Mouse (Mus musculus) MEL (cell line): ENCODE measurements at regions not wholly inside any gene's neighbourhood (a gene's known extent, or its start where the extent isn't known, plus 50 kb on each side); places are given as distances from the start of the nearest gene placed in this dataset.

ENCODE experiments used
- DNase-seq: peaks from one replicate; pipeline ENCODE4 v3.0.0; 2011; ENCODE audit warnings: low read depth, low spot score
- H3K27ac ChIP-seq: 2 replicates; pipeline ENCODE4 v1.5.1; 2012; ENCODE audit warnings: low read depth, mild to moderate bottlenecking, control low read depth, low read length, moderate library complexity; ENCODE audit not compliant: control insufficient read depth
- H3K27me3 ChIP-seq, 2 experiments: fragments of 150-350 bp in 1 of 2; sonication (generic) in 1 of 2; 2 replicates each; pipeline ENCODE4 v1.6.1; 2012; ENCODE audit warnings: low read length in 2 of 2, mild to moderate bottlenecking in 2 of 2, improper control_type of control experiment in 1 of 2, moderate library complexity in 1 of 2; ENCODE audit not compliant: insufficient read depth in 2 of 2, control insufficient read depth in 1 of 2
- H3K36me3 ChIP-seq, 2 experiments: 2 replicates each; pipeline ENCODE4 v1.6.1; 2012 to 2014; ENCODE audit warnings: low read length in 2 of 2, improper control_type of control experiment in 1 of 2, inconsistent platforms in 1 of 2, mild to moderate bottlenecking in 1 of 2; ENCODE audit not compliant: insufficient read depth in 2 of 2, control insufficient read depth in 1 of 2
- H3K4me1 ChIP-seq, 2 experiments: fragments of 150-350 bp in 1 of 2; sonication (generic) in 1 of 2; 2 replicates each; pipeline ENCODE4 v1.6.1; 2012; ENCODE audit warnings: low read length in 2 of 2, improper control_type of control experiment in 1 of 2, mild to moderate bottlenecking in 1 of 2; ENCODE audit not compliant: insufficient read depth in 2 of 2, control insufficient read depth in 1 of 2
- H3K4me3 ChIP-seq, 2 experiments: fragments of 150-350 bp in 1 of 2; sonication (generic) in 1 of 2; 2 replicates each; pipeline ENCODE4 v1.5.1; 2012; ENCODE audit warnings: low read depth in 2 of 2, low read length in 2 of 2, mild to moderate bottlenecking in 2 of 2, moderate library complexity in 2 of 2, control low read depth in 1 of 2, improper control_type of control experiment in 1 of 2; ENCODE audit not compliant: control insufficient read depth in 1 of 2, insufficient read depth in 1 of 2
- H3K79me2 ChIP-seq: 2 replicates; pipeline ENCODE4 v1.6.1; 2012; ENCODE audit warnings: mild to moderate bottlenecking, low read length, moderate library complexity; ENCODE audit not compliant: control insufficient read depth, poor library complexity, insufficient read depth
- H3K9ac ChIP-seq: 2 replicates; pipeline ENCODE4 v1.6.1; 2012; ENCODE audit warnings: low read depth, mild to moderate bottlenecking, control low read depth, low read length, moderate library complexity; ENCODE audit not compliant: control insufficient read depth, poor library complexity, severe bottlenecking
- H3K9me3 ChIP-seq: fragments of 150-350 bp; sonication (generic); replicated peaks from 2 replicates; pipeline ENCODE4 v1.6.1; 2012; ENCODE audit warnings: mild to moderate bottlenecking, low read length, improper control_type of control experiment, moderate library complexity; ENCODE audit not compliant: insufficient read depth
- BHLHE40 ChIP-seq: IDR thresholded peaks from 2 replicates; pipeline ENCODE4 v1.6.1; 2012; ENCODE audit warnings: low read depth, mild to moderate bottlenecking, inconsistent platforms, low read length, improper control_type of control experiment, borderline replicate concordance
- CHD1 ChIP-seq: IDR thresholded peaks from 2 replicates; pipeline ENCODE4 v1.6.1; 2012; ENCODE audit warnings: low read depth, mild to moderate bottlenecking, inconsistent platforms, low read length, improper control_type of control experiment
- CHD2 ChIP-seq: IDR thresholded peaks from 2 replicates; pipeline ENCODE4 v1.6.1; 2011; ENCODE audit warnings: low read length, improper control_type of control experiment
- CTCF ChIP-seq, 3 experiments: IDR thresholded peaks in 2 of 3; conservative IDR thresholded peaks in 1 of 3; 2 replicates each; pipeline ENCODE4 v1.5.1; 2011 to 2012; ENCODE audit warnings: low read length in 3 of 3, low read depth in 2 of 3, mild to moderate bottlenecking in 2 of 3, improper control_type of control experiment in 1 of 3, inconsistent platforms in 1 of 3, mixed read lengths in 1 of 3, moderate library complexity in 1 of 3; ENCODE audit not compliant: control insufficient read depth in 1 of 3, insufficient read depth in 1 of 3, poor library complexity in 1 of 3, severe bottlenecking in 1 of 3
- GABPA ChIP-seq: IDR thresholded peaks from 2 replicates; pipeline ENCODE4 v1.6.1; 2012; ENCODE audit warnings: low read depth, mild to moderate bottlenecking, inconsistent platforms, low read length, improper control_type of control experiment, moderate library complexity
- MAFK ChIP-seq: IDR thresholded peaks from 2 replicates; pipeline ENCODE4 v1.6.1; 2011; ENCODE audit warnings: low read depth, mild to moderate bottlenecking, low read length, improper control_type of control experiment, borderline replicate concordance
- MAZ ChIP-seq: IDR thresholded peaks from 2 replicates; pipeline ENCODE4 v1.6.1; 2012; ENCODE audit warnings: low read depth, mild to moderate bottlenecking, inconsistent platforms, low read length, improper control_type of control experiment
- NELFE ChIP-seq: IDR thresholded peaks from 2 replicates; pipeline ENCODE4 v1.6.1; 2011; ENCODE audit warnings: low read depth, low read length, improper control_type of control experiment
- NRF1 ChIP-seq: IDR thresholded peaks from 2 replicates; pipeline ENCODE4 v1.6.1; 2014; ENCODE audit warnings: low read depth, mild to moderate bottlenecking, inconsistent platforms, low read length, improper control_type of control experiment, moderate library complexity; ENCODE audit not compliant: poor library complexity, insufficient read depth, severe bottlenecking
- POLR2A ChIP-seq, 2 experiments: IDR thresholded peaks; 2 replicates each; pipeline ENCODE4 v1.6.1; 2011 to 2012; ENCODE audit warnings: low read length in 2 of 2, mild to moderate bottlenecking in 2 of 2, control low read depth in 1 of 2, improper control_type of control experiment in 1 of 2, low read depth in 1 of 2, moderate library complexity in 1 of 2; ENCODE audit not compliant: control insufficient read depth in 1 of 2, insufficient read depth in 1 of 2, poor library complexity in 1 of 2
- POLR2AphosphoS2 ChIP-seq: IDR thresholded peaks from 2 replicates; pipeline ENCODE4 v1.6.1; 2011; ENCODE audit warnings: low read length, improper control_type of control experiment
- RCOR1 ChIP-seq: IDR thresholded peaks from 2 replicates; pipeline ENCODE4 v1.6.1; 2012; ENCODE audit warnings: low read depth, mild to moderate bottlenecking, inconsistent platforms, low read length, improper control_type of control experiment
- SMC3 ChIP-seq: IDR thresholded peaks from 2 replicates; pipeline ENCODE4 v1.6.1; 2011; ENCODE audit warnings: low read depth, low read length, improper control_type of control experiment
- TAL1 ChIP-seq: IDR thresholded peaks from 2 replicates; pipeline ENCODE4 v1.6.1; 2012; ENCODE audit warnings: mild to moderate bottlenecking, inconsistent platforms, low read length, moderate library complexity, mixed read lengths
- TBP ChIP-seq: IDR thresholded peaks from 2 replicates; pipeline ENCODE4 v1.8.0; 2011; ENCODE audit warnings: low read depth, low read length, improper control_type of control experiment
- UBTF ChIP-seq: IDR thresholded peaks from 2 replicates; pipeline ENCODE4 v1.6.1; 2012; ENCODE audit warnings: low read depth, mild to moderate bottlenecking, inconsistent platforms, low read length, improper control_type of control experiment, moderate library complexity, borderline replicate concordance; ENCODE audit not compliant: insufficient read depth
- USF1 ChIP-seq: IDR thresholded peaks from 2 replicates; pipeline ENCODE4 v1.6.1; 2014; ENCODE audit warnings: low read depth, mild to moderate bottlenecking, inconsistent platforms, low read length, improper control_type of control experiment, moderate library complexity
- USF2 ChIP-seq, 2 experiments: IDR thresholded peaks; 2 replicates each; pipeline ENCODE4 v1.6.1; 2011 to 2012; ENCODE audit warnings: improper control_type of control experiment in 2 of 2, low read length in 2 of 2, borderline replicate concordance in 1 of 2, inconsistent platforms in 1 of 2, low read depth in 1 of 2, mild to moderate bottlenecking in 1 of 2; ENCODE audit not compliant: insufficient read depth in 1 of 2

GRCm38 (mm10) chr11:6949051-6949450, 111.6 kb upstream of the Gm11983 start:
- Histone ChIP-seq H3K36me3 (no peaks in the 10 kb centered on the region), H3K4me3 (no peak overlapping the region), H3K27me3 (no peaks in the 10 kb centered on the region)
- no peak for DNase-seq
- no peak for TF ChIP-seq USF1
- no peak for TF ChIP-seq TBP
- no peak for TF ChIP-seq USF2 (IDR thresholded peaks at IDR 0.05; ENCODE audit: borderline replicate concordance in 1 of 2, insufficient read depth in 1 of 2, low read depth in 1 of 2, low read length in 2 of 2)
- no peak for TF ChIP-seq MAFK
- TF ChIP-seq RCOR1, result no peak
- TF ChIP-seq UBTF, result no peak
- TF ChIP-seq BHLHE40, result no peak
- no peak for TF ChIP-seq CHD2
- TF ChIP-seq, all 39 proteins: peak for 0
- Histone ChIP-seq H3K4me1 (no peaks in the 10 kb centered on the region), H3K9me3 (no peaks in the 10 kb centered on the region), H3K27ac (no peak overlapping the region), H3K9ac (no peak overlapping the region), H3K79me2 (no peaks in the 10 kb centered on the region)

- Histone ChIP-seq H3K79me2 (no peaks in the 10 kb centered on the region), H3K4me1 (no peaks in the 10 kb centered on the region), H3K27ac (no peak overlapping the region), H3K36me3 (no peaks in the 10 kb centered on the region), H3K9me3 (no peaks in the 10 kb centered on the region), H3K27me3 (no peaks in the 10 kb centered on the region), H3K9ac (no peak overlapping the region), H3K4me3 (no peak overlapping the region)
- TF ChIP-seq TBP (no peak), POLR2AphosphoS2 (no peak), CTCF (IDR thresholded peaks at IDR 0.05 in 2 of 3, conservative IDR thresholded peaks at IDR 0.05 in 1 of 3; ENCODE audit: control insufficient read depth in 1 of 3, insufficient read depth in 1 of 3, low read depth in 2 of 3, low read length in 3 of 3, poor library complexity in 1 of 3, severe bottlenecking in 1 of 3) (no peak), USF1 (no peak), CHD1 (no peak), NRF1 (no peak), USF2 (IDR thresholded peaks at IDR 0.05; ENCODE audit: borderline replicate concordance in 1 of 2, insufficient read depth in 1 of 2, low read depth in 1 of 2, low read length in 2 of 2) (no peak), TAL1 (no peak), POLR2A (IDR thresholded peaks at IDR 0.05; ENCODE audit: control insufficient read depth in 1 of 2, insufficient read depth in 1 of 2, low read depth in 1 of 2, low read length in 2 of 2, poor library complexity in 1 of 2) (no peak), NELFE (no peak), SMC3 (no peak), MAZ (no peak), GABPA (no peak)
- no peak for DNase-seq
Observed at GRCm38 (mm10) chr11:6934157-6934556, 96.7 kb upstream of the Gm11983 start.
